In the genomic region with DNA sequence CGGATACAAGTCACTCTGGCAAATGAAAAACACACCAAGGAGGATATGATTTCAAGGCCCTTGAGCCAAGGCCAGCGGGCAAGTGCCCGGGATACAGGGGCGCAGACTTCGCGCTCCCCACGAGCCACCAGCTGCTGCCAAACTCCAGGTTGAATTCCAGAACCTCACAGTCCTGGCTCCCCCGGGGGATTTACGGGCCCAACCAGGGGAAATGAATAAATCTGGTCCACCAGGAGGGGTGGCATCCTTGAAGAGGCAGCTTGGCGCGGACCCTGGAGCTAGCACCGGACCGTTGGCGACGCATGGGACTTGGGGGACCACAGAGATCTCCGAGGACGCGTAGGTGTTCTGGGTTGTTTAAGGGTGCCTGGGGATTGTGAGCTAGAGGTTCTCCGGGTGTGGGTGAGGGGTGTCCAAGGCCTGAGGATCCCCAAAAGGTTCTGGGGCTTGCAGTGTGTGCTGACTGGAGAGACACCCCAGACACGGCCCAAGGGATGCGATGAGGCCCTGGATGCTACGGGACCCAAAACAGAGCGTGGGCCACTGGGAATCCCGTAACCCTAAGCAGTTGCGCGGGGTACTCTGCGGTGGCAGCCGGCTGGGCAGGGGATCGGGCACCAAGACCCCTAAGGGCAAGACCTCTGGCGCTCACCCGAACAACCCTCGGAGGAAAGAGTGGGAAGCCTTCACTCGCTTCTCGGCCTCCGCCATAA, we compare ENCODE assay signal across 8 mouse cellular contexts. TPM values are rescaled to one million over a fixed set of nuclear protein-coding genes. Genes with fewer than 3 reads are reported as not detected.
DNase-seq lines count a peak whose midpoint lies in the region; ATAC-seq lines count a peak whose summit lies in the region.

No protein-coding gene starts in this region.

- H3K9ac ChIP-seq in embryonic facial prominence, embryonic 11.5 days (replicated peaks; ENCODE audit: low read length): peak overlapping the region; percentile 76
- peak overlapping the region; percentile 90 for H3K9ac ChIP-seq in heart, embryonic 13.5 days
- H3K9ac ChIP-seq in kidney, embryonic 16.5 days (replicated peaks; ENCODE audit: low read length): peak overlapping the region; percentile 82

- no peaks in the 10 kb centered on the region for H3K4me1 ChIP-seq in embryonic facial prominence, embryonic 11.5 days (ENCODE audit: control insufficient read depth, insufficient read depth, low read length)
- H3K4me1 ChIP-seq in heart, embryonic 13.5 days: peaks cover 14% of the 10 kb centered on the region
- H3K4me1 ChIP-seq in kidney, embryonic 16.5 days (ENCODE audit: insufficient read depth, low read length): peaks cover 9% of the 10 kb centered on the region

- no peaks in the 10 kb centered on the region for H3K36me3 ChIP-seq in embryonic facial prominence, embryonic 11.5 days (replicated peaks; ENCODE audit: control insufficient read depth, insufficient read depth, low read depth, low read length)
- no peaks in the 10 kb centered on the region for H3K36me3 ChIP-seq in heart, embryonic 13.5 days
- 0 out of 2 replicates have a peak, but pooled peaks cover 2% of the 10 kb centered on the region for H3K36me3 ChIP-seq in kidney, embryonic 16.5 days (ENCODE audit: insufficient read depth, low read length)

- peak overlapping the region; percentile 50 for H3K4me3 ChIP-seq in embryonic facial prominence, embryonic 11.5 days (ENCODE audit: low read depth, low read length)
- peak overlapping the region; percentile 81 for H3K4me3 ChIP-seq in heart, embryonic 13.5 days
- peak overlapping the region; percentile 66 for H3K4me3 ChIP-seq in kidney, embryonic 16.5 days (ENCODE audit: low read length)

- WGBS in embryonic facial prominence, embryonic 11.5 days: under 1% methylated on average over 35 of the region's 35 CpGs
- 2% methylated on average over 35 of the region's 35 CpGs for WGBS in heart, embryonic 13.5 days
- WGBS in kidney, embryonic 16.5 days: under 1% methylated on average over 35 of the region's 35 CpGs

- no peaks in the 10 kb centered on the region for H3K9me3 ChIP-seq in embryonic facial prominence, embryonic 11.5 days (replicated peaks; ENCODE audit: control insufficient read depth, low read length)
- H3K9me3 ChIP-seq in heart, embryonic 13.5 days: peaks cover 8% of the 10 kb centered on the region; the same call in 1 of the 2 replicates
- peaks cover 8% of the 10 kb centered on the region; the same call in 1 of the 2 replicates for H3K9me3 ChIP-seq in kidney, embryonic 16.5 days (ENCODE audit: low read length)

- H3K4me2 ChIP-seq in embryonic facial prominence, embryonic 11.5 days (ENCODE audit: low read depth, low read length): peak overlapping the region; percentile 88
- peak overlapping the region; percentile 95 for H3K4me2 ChIP-seq in heart, embryonic 13.5 days
- H3K4me2 ChIP-seq in kidney, embryonic 16.5 days (replicated peaks; ENCODE audit: low read depth, low read length): peak overlapping the region; percentile 94

- peak; percentile 77 for ATAC-seq in embryonic facial prominence, embryonic 11.5 days (replicated peaks; ENCODE audit: insufficient number of reproducible peaks, low FRiP score, low TSS enrichment, low read depth)
- ATAC-seq in heart, embryonic 13.5 days (ENCODE audit: extremely low read depth, insufficient number of reproducible peaks, low FRiP score, low TSS enrichment): peak; percentile 49
- peak; percentile 83; the same call in 1 of the 2 replicates for ATAC-seq in kidney, embryonic 16.5 days (ENCODE audit: low FRiP score, low TSS enrichment)

- no peak overlapping the region for H3K27ac ChIP-seq in embryonic facial prominence, embryonic 11.5 days (replicated peaks; ENCODE audit: low read depth, low read length)
- H3K27ac ChIP-seq in heart, embryonic 13.5 days (replicated peaks): 0 out of 2 replicates have a peak overlapping the region, but pooled peaks have one; percentile 5
- H3K27ac ChIP-seq in kidney, embryonic 16.5 days (ENCODE audit: low read length): no peak overlapping the region

- no peaks in the 10 kb centered on the region for H3K27me3 ChIP-seq in embryonic facial prominence, embryonic 11.5 days (ENCODE audit: control insufficient read depth, insufficient read depth, low read length)
- no peaks in the 10 kb centered on the region for H3K27me3 ChIP-seq in heart, embryonic 13.5 days (replicated peaks)
- H3K27me3 ChIP-seq in kidney, embryonic 16.5 days (ENCODE audit: insufficient read depth, low read length): no peaks in the 10 kb centered on the region

- DNase-seq in embryo, embryonic 10 days (ENCODE audit: low spot score): peak; percentile 27
- DNase-seq in embryo, embryonic 9.5 days (ENCODE audit: extremely low spot score): no peak
- DNase-seq in adrenal gland, adult 18-20 months (ENCODE audit: low spot score in 2 of 2): peak; percentile 31 to 46
- DNase-seq in embryonic facial prominence, embryonic 11.5 days (ENCODE audit: low spot score): peak; percentile 27
- DNase-seq in lung, postnatal 10 days: peak; percentile 9
- DNase-seq in retina, postnatal 1 day: peak; percentile 49

RNA-seq across cellular contexts. Expression of gene Napb, which starts 0.5 kb away (rescaled TPM):
- 1 to 10 TPM; 5.6 to 6.0 TPM for total RNA-seq in adrenal gland, adult 18-20 months (2021)
- polyA plus RNA-seq in embryonic facial prominence, embryonic 11.5 days (2014; fragmentation: Nextera tagmentation; extraction: Ambion mirVana): 5.6 and 7.4 TPM in 2 replicates
- 2.2 and 2.4 TPM in 2 replicates for polyA plus RNA-seq in heart, embryonic 13.5 days (2015; fragmentation: Nextera tagmentation; extraction: Ambion mirVana)
- 2.5 and 3.3 TPM in 2 replicates for polyA plus RNA-seq in kidney, embryonic 16.5 days (2015; fragmentation: Nextera tagmentation; extraction: Ambion mirVana)

RNA-seq across cellular contexts. Expression of gene Cstl1, which starts 18.4 kb away (rescaled TPM):
- under 1 TPM in 1 of 2 experiments, not detected in 1; 0.50 TPM for total RNA-seq in adrenal gland, adult 18-20 months (2021)
- not detected in 2 replicates for polyA plus RNA-seq in embryonic facial prominence, embryonic 11.5 days (2014; fragmentation: Nextera tagmentation; extraction: Ambion mirVana)
- polyA plus RNA-seq in heart, embryonic 13.5 days (2015; fragmentation: Nextera tagmentation; extraction: Ambion mirVana): not detected in 2 replicates
- polyA plus RNA-seq in kidney, embryonic 16.5 days (2015; fragmentation: Nextera tagmentation; extraction: Ambion mirVana): not detected in 2 replicates

RNA-seq across cellular contexts. Expression of gene Cst11, which starts 39.5 kb away (rescaled TPM):
- total RNA-seq in adrenal gland, adult 18-20 months (2021): not detected
- polyA plus RNA-seq in embryonic facial prominence, embryonic 11.5 days (2014; fragmentation: Nextera tagmentation; extraction: Ambion mirVana): not detected in 2 replicates
- not detected in 2 replicates for polyA plus RNA-seq in heart, embryonic 13.5 days (2015; fragmentation: Nextera tagmentation; extraction: Ambion mirVana)
- polyA plus RNA-seq in kidney, embryonic 16.5 days (2015; fragmentation: Nextera tagmentation; extraction: Ambion mirVana): not detected in 2 replicates

RNA-seq across cellular contexts. Expression of gene 8030411F24Rik, which starts 50.0 kb away (rescaled TPM):
- total RNA-seq in adrenal gland, adult 18-20 months (2021): not detected
- not detected in 2 replicates for polyA plus RNA-seq in embryonic facial prominence, embryonic 11.5 days (2014; fragmentation: Nextera tagmentation; extraction: Ambion mirVana)
- polyA plus RNA-seq in heart, embryonic 13.5 days (2015; fragmentation: Nextera tagmentation; extraction: Ambion mirVana): not detected in 2 replicates
- polyA plus RNA-seq in kidney, embryonic 16.5 days (2015; fragmentation: Nextera tagmentation; extraction: Ambion mirVana): not detected in 2 replicates

RNA-seq across cellular contexts. Expression of gene Gzf1, which starts 50.9 kb away (rescaled TPM):
- total RNA-seq in adrenal gland, adult 18-20 months (2021): 10 to 100 TPM; 29.7 to 30.4 TPM
- polyA plus RNA-seq in embryonic facial prominence, embryonic 11.5 days (2014; fragmentation: Nextera tagmentation; extraction: Ambion mirVana): 27.3 and 30.8 TPM in 2 replicates
- 13.1 and 13.2 TPM in 2 replicates for polyA plus RNA-seq in heart, embryonic 13.5 days (2015; fragmentation: Nextera tagmentation; extraction: Ambion mirVana)
- polyA plus RNA-seq in kidney, embryonic 16.5 days (2015; fragmentation: Nextera tagmentation; extraction: Ambion mirVana): 25.2 and 25.7 TPM in 2 replicates
